Mouse (Mus musculus) heart, postnatal 0 days (tissue): ENCODE results near the gene Zfp598. TPM values are rescaled to one million over a fixed set of nuclear protein-coding genes. Genes with fewer than 3 reads are reported as not detected.
A peak's percentile ranks its signal among the peaks of the same experiment; 100 is the strongest.

Experiments
- ATAC-seq: fragments of 200-750 bp; cut with Nextera tagmentation; 2 replicates; pipeline ENCODE4 v1.8.0; 2017; ENCODE audit warnings: low read depth, moderate number of reproducible peaks, moderate library complexity; ENCODE audit not compliant: insufficient read depth
- DNase-seq: peaks from one replicate; pipeline ENCODE4 v3.0.0-alpha.2; 2016; ENCODE audit warnings: low spot score
- H3K27ac ChIP-seq: fragments of 300-500 bp; sonication (generic); 2 replicates; pipeline ENCODE4 v1.5.1; 2014; ENCODE audit warnings: low read depth, mild to moderate bottlenecking
- H3K27me3 ChIP-seq: fragments of 300-500 bp; sonication (generic); 2 replicates; pipeline ENCODE4 v1.6.1; 2014; ENCODE audit warnings: low read length, mixed read lengths; ENCODE audit not compliant: control insufficient read depth, insufficient read depth
- H3K36me3 ChIP-seq: fragments of 300-500 bp; sonication (generic); replicated peaks from 2 replicates; pipeline ENCODE4 v1.6.1; 2014; ENCODE audit warnings: low read length, mixed read lengths; ENCODE audit not compliant: control insufficient read depth, insufficient read depth
- H3K4me1 ChIP-seq: fragments of 300-500 bp; sonication (generic); 2 replicates; pipeline ENCODE4 v1.6.1; 2014; ENCODE audit warnings: antibody characterized with exemption; ENCODE audit not compliant: control insufficient read depth, insufficient read depth
- H3K4me2 ChIP-seq: fragments of 300-500 bp; sonication (generic); 2 replicates; pipeline ENCODE4 v1.6.1; 2014; ENCODE audit warnings: low read depth, mild to moderate bottlenecking, low read length, moderate library complexity
- H3K4me3 ChIP-seq: fragments of 300-500 bp; sonication (generic); 2 replicates; pipeline ENCODE4 v1.5.1; 2014; ENCODE audit warnings: low read depth, low read length
- H3K9ac ChIP-seq: fragments of 300-500 bp; sonication (generic); replicated peaks from 2 replicates; pipeline ENCODE4 v1.6.1; 2014; ENCODE audit warnings: low read depth, low read length, mixed read lengths
- H3K9me3 ChIP-seq: fragments of 300-500 bp; sonication (generic); replicated peaks from 2 replicates; pipeline ENCODE4 v1.6.1; 2016; ENCODE audit warnings: low read length; ENCODE audit not compliant: control insufficient read depth
- CTCF ChIP-seq: IDR thresholded peaks from 2 replicates; pipeline ENCODE4 v1.5.1; 2016; ENCODE audit warnings: antibody characterized with exemption, control low read depth, low read depth
- EP300 ChIP-seq: IDR thresholded peaks from 2 replicates; pipeline ENCODE4 v1.6.1; 2016; ENCODE audit warnings: antibody characterized with exemption, low read depth
- WGBS: fragments of 180-500 bp; shearing (Covaris S2); extraction: QIAGEN DNeasy Blood & Tissue Kit; methylation state at CpG from one replicate; pipeline ENCODE4 v1.1.7; 2014; 5-methylcytosine and 5-hydroxymethylcytosine counted together
- polyA plus RNA-seq: library from polyadenylated mRNA; unstranded; fragments of >200 nt; fragmentation: Nextera tagmentation; extraction: Ambion mirVana; gene quantifications from 2 replicates; pipeline ENCODE4 v1.2.1, GENCODE M21; 2015
- total RNA-seq: library from RNA; depleted of rRNA; stranded (reverse); fragments of >200 nt; gene quantifications from 2 replicates; pipeline ENCODE4 v1.2.3, GENCODE M21; 2014; ENCODE audit warnings: low replicate concordance

The Zfp598 gene
- total and polyA plus RNA-seq, 2 experiments from 2014 or later: 7.8 to 25.4 TPM

DNA sequence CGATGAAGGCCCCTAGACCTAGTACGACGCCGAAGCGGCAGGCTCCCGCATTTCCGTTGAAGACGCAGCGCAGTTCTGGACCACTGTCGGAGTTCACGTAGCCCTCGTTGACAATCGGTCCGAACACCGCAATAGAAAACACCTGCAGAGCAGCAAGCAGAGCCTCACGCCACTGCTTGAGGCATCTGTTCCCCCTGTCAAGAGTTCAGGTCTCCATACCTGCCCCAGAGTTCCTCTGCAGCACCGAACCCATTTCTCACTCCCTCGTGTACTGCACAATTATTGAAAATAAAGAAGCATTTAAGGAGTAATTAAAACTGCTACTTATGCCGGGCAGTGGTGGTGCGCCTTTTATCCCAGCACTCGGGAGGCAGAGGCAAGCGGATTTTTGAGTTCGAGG lies 18.1 kb downstream of the Zfp598 start:
- H3K4me1 ChIP-seq: peaks cover 13% of the 10 kb centered on the region; the same call in 1 of the 2 replicates
- ATAC-seq (no peak), DNase-seq (no peak)
- H3K4me3 ChIP-seq: peak overlapping the region; percentile 39
- H3K36me3 ChIP-seq: 0 out of 2 replicates have a peak, but pooled peaks cover under 1% of the 10 kb centered on the region
- H3K27ac ChIP-seq: no peak overlapping the region
- peak overlapping the region; percentile 58 for H3K4me2 ChIP-seq
- TF ChIP-seq CTCF (no peak), EP300 (no peak)
- H3K27me3 ChIP-seq: peaks cover 44% of the 10 kb centered on the region
- H3K9me3 ChIP-seq: no peaks in the 10 kb centered on the region
- 24% methylated on average over 23 of the region's 23 CpGs for WGBS
- peak overlapping the region; percentile 12; the same call in 1 of the 2 replicates for H3K9ac ChIP-seq

DNA sequence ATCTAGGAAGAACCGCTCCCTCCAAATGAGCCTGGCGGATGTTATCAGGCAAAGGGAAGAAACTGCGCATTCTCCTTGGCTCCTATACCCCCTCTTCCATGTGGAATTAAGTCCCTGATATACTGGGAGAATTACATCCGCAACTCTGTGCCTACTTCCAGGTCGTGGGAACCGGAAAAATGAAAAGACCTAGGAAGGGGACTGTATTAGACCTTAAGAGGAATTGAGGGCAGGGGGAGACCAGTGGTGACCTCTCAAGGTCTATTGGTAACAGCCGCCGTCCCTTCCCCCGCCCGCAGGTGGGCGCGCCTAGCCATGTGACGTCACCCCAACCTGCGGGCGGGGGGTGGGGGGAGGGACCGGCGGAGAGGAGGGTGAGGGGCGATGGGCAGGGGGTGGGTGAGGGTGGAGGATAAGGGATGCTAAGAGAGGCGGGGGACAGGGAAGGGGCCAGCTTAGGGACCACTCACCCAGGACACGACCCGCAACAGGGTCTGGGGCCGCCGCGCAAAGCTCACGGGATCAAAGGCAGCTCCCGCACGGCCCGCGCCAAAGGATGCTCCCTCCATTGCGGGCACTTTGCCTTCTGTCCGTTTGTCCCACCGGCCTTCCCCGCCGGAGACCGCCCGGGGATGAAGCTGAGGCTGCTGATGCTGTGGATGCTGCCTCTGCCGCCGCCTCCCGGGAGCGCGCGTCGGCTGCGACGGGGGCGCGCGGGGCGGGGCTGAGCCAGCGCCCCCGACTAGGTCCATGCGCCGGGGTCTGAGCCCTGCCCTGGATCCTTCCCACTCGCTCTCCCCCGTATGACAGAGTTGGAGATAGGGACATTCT lies 20.0 kb downstream of the Zfp598 start, which contains the start of gene Syngr3:
Gene Syngr3 (minus strand): TSS at position 705 of the 831 bp plus-strand sequence.
- Histone ChIP-seq H3K9ac (peak within 1 kb of the TSS; percentile 28; the same call in 1 of the 2 replicates), H3K4me3 (peak within 1 kb of the TSS; percentile 44), H3K4me2 (peak within 1 kb of the TSS; percentile 62), H3K27ac (no peak within 1 kb of the TSS), H3K9me3 (no peaks in the 10 kb centered on the region), H3K4me1 (peaks cover 13% of the 10 kb centered on the region; the same call in 1 of the 2 replicates), H3K27me3 (peaks cover 44% of the 10 kb centered on the region), H3K36me3 (no peaks in the 10 kb centered on the region)
- DNase-seq (no peak), ATAC-seq (no peak)
- WGBS: 1% methylated on average over 47 of the region's 55 CpGs
- no peak for TF ChIP-seq EP300
- TF ChIP-seq CTCF: no peak

DNA sequence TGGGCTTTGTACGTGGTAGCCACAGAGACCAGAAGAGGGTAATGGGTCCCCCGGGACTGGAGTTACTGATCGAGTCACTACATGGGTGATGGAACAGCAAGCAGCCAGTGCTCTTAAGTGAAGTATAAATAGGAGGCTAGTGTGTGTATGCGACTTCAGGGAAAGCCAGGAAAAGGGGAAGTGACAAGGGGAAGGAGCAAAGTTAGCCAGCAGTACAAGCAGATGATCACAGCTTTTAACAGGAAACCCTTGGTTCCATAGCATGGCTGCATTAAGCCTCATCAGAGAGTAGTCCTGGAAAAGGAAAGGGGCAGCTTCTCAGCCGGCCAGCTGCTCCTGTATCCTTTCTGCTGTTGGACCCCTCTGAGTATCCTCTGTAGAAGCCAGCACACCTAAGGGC lies 22.9 kb downstream of the Zfp598 start:
- no peak overlapping the region for H3K27ac ChIP-seq
- 83% methylated on average over 5 of the region's 5 CpGs for WGBS
- TF ChIP-seq EP300: no peak
- no peak for TF ChIP-seq CTCF
- no peak overlapping the region for H3K9ac ChIP-seq
- no peaks in the 10 kb centered on the region for H3K9me3 ChIP-seq
- DNase-seq: no peak
- no peak overlapping the region for H3K4me2 ChIP-seq
- no peak for ATAC-seq
- H3K4me1 ChIP-seq: peaks cover 23% of the 10 kb centered on the region
- no peak overlapping the region for H3K4me3 ChIP-seq
- peaks cover 35% of the 10 kb centered on the region for H3K27me3 ChIP-seq
- no peaks in the 10 kb centered on the region for H3K36me3 ChIP-seq

GRCm38 (mm10) chr17:24695326-24696010 lies 26.0 kb downstream of the Zfp598 start:
- H3K4me3 ChIP-seq: peak overlapping the region; percentile 87
- H3K27ac ChIP-seq: peak overlapping the region; percentile 69
- peaks cover 7% of the 10 kb centered on the region for H3K36me3 ChIP-seq
- 10% methylated on average over 47 of the region's 51 CpGs for WGBS
- TF ChIP-seq CTCF (no peak), EP300 (no peak)
- H3K4me1 ChIP-seq: peaks cover 18% of the 10 kb centered on the region
- peak overlapping the region; percentile 83 for H3K9ac ChIP-seq
- H3K4me2 ChIP-seq: peak overlapping the region; percentile 73
- H3K27me3 ChIP-seq: peaks cover 4% of the 10 kb centered on the region
- H3K9me3 ChIP-seq: no peaks in the 10 kb centered on the region
- ATAC-seq: peak; percentile 25
- no peak for DNase-seq

DNA sequence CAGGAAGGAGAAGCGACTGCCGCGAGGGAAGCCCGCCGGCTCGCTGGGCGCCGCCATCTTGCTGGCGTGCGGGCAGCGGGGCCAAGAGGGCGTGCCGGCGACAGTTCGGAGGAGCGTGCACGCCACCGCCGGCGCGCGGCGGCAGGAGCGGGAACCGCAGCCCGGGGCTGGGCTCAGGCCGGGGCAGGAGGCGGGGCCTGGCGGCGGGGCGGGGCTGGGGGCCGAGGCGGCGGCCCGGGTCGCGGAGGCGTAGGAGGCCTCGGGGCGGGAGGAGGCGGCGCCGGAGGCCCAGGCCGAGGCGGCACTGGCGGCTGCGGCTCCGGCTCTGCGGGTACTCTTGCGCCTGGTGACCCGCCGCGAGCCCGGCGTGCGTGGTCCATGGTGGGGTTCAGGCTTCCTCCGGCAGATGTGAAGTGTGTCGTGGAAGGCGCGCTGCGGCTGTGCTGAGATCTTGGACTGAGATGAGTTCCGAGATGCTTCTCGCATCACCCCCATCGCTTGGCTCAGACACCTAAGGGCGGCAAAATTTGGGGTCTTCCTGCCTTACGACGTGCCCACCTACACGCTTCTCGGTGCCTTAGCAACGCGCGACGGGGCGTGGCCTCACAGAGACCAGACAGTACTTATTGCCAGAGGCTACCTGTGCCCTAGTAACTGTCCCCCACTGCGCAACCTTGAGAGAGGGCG lies 26.7 kb downstream of the Zfp598 start, which contains the start of the genes Gfer and Noxo1:
Gene Gfer (minus strand): TSS at position 146 of the 687 bp plus-strand sequence.
Gene Noxo1 (plus strand): TSS at position 224 of the 687 bp plus-strand sequence.
- no peaks in the 10 kb centered on the region for H3K9me3 ChIP-seq
- H3K27ac ChIP-seq: peak within 1 kb of the TSS; percentile 69
- TF ChIP-seq EP300 (no peak), CTCF (no peak)
- peaks cover 14% of the 10 kb centered on the region for H3K36me3 ChIP-seq
- under 1% methylated on average over 70 of the region's 76 CpGs for whole genome bisulfite sequencing
- peak; percentile 94 for ATAC-seq
- peaks cover 18% of the 10 kb centered on the region for H3K4me1 ChIP-seq
- peak within 1 kb of the TSS; percentile 73 for H3K4me2 ChIP-seq
- H3K27me3 ChIP-seq: no peaks in the 10 kb centered on the region
- peak within 1 kb of the TSS; percentile 83 for H3K9ac ChIP-seq
- peak; percentile 85 for DNase-seq
- peak within 1 kb of the TSS; percentile 87 for H3K4me3 ChIP-seq
